Mouse (Mus musculus) testis, adult 2 months (tissue): ENCODE results near the gene AI464131.

Source experiments
- CTCF ChIP-seq: fragments of 200-500 bp; IDR thresholded peaks from 2 replicates; pipeline ENCODE4 v1.5.1; 2012; ENCODE audit warnings: low read depth, mild to moderate bottlenecking, inconsistent platforms, low read length, moderate library complexity; ENCODE audit not compliant: control insufficient read depth, insufficient read depth, insufficient replicate concordance
- POLR2A ChIP-seq: fragments of 200-500 bp; IDR thresholded peaks from 2 replicates; pipeline ENCODE4 v1.6.1; 2012; ENCODE audit warnings: low read depth, mild to moderate bottlenecking, inconsistent platforms, low read length, moderate library complexity; ENCODE audit not compliant: control insufficient read depth

DNA sequence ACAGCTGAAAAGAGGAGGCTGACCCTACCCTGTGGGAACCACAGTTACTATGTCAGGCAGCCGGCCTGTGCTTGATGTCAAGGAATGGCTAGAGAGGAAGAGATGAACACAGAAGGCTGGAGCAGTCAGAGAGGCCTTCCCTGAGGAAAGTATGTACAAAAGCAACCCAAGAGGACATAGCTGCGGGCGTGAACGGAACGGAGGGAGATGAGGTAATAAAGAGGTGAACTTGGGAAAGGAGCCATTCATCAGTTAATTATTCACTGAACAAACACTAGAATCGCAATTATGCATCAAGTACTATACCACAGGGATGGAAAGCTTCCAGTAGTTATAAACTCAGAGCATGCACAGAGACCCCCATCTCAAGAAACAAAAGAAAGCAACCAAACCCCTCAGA, 19.3 kb upstream of the AI464131 start:
- TF ChIP-seq CTCF: no peak
- TF ChIP-seq POLR2A: no peak
